Mouse (Mus musculus) thymus, postnatal 4 days (tissue): ENCODE measurements around the gene Crct1.
A peak's percentile ranks its signal among the peaks of the same experiment; 100 is the strongest.

ENCODE experiments used
- DNase-seq: peaks from one replicate; pipeline ENCODE4 v3.0.0; 2021

The Crct1 gene

GRCm38 (mm10) chr3:93015460-93016104, at the start of gene Crct1:
Gene Crct1 (minus strand): TSS chr3:93015687.
- DNase-seq: no peak

GRCm38 (mm10) chr3:93052826-93053474, 37.5 kb upstream of the Crct1 start:
- DNase-seq: peak; percentile 45

- no peak for DNase-seq
These were observed 34.7 kb upstream of the Crct1 start for GRCm38 (mm10) chr3:93050182-93050581.

GRCm38 (mm10) chr3:93031450-93031849, 16.0 kb upstream of the Crct1 start:
- no peak for DNase-seq

GRCm38 (mm10) chr3:93025486-93025885, 10.0 kb upstream of the Crct1 start:
- no peak for DNase-seq

GRCm38 (mm10) chr3:93023411-93024184, 8.1 kb upstream of the Crct1 start:
- no peak for DNase-seq

- no peak for DNase-seq
These were observed 5.7 kb upstream of the Crct1 start for GRCm38 (mm10) chr3:93021171-93021570.

- DNase-seq: no peak
These were observed 3.5 kb upstream of the Crct1 start, which contains the start of gene Lce1m for GRCm38 (mm10) chr3:93018960-93019359. Gene Lce1m (minus strand): TSS chr3:93019060.

GRCm38 (mm10) chr3:93014871-93015270, 616 bp downstream of the Crct1 start:
- no peak for DNase-seq

- DNase-seq: peak; percentile 8
These were observed 1.1 kb downstream of the Crct1 start for GRCm38 (mm10) chr3:93014378-93014801.

GRCm38 (mm10) chr3:93002843-93003242, 12.6 kb downstream of the Crct1 start:
- no peak for DNase-seq

GRCm38 (mm10) chr3:93000621-93001020, 14.9 kb downstream of the Crct1 start:
- DNase-seq: no peak

- peak; percentile 51 for DNase-seq
These were observed 16.8 kb downstream of the Crct1 start for GRCm38 (mm10) chr3:92998691-92999090.

GRCm38 (mm10) chr3:92991926-92992325, 23.6 kb downstream of the Crct1 start, which contains the start of gene Lce3f:
Gene Lce3f (plus strand): TSS chr3:92992226.
- no peak for DNase-seq

- DNase-seq: no peak
These were observed 37.0 kb downstream of the Crct1 start for GRCm38 (mm10) chr3:92978484-92978883.

GRCm38 (mm10) chr3:92966761-92967160, 48.7 kb downstream of the Crct1 start, which contains the start of gene Lce3e:
Gene Lce3e (plus strand): TSS chr3:92967061.
- DNase-seq: no peak
